Mouse (Mus musculus) brain, embryonic 14.5 days (tissue): ENCODE results near the gene Higd2a.

Experiments
- CTCF ChIP-seq: fragments of 200-500 bp; IDR thresholded peaks from 2 replicates; pipeline ENCODE4 v1.5.1; 2012; ENCODE audit warnings: inconsistent platforms, mild to moderate bottlenecking, moderate library complexity, borderline replicate concordance; ENCODE audit not compliant: insufficient read depth, insufficient read length; ENCODE audit errors: extremely low read depth
- POLR2A ChIP-seq: fragments of 200-500 bp; IDR thresholded peaks from 2 replicates; pipeline ENCODE4 v1.6.1; 2012; ENCODE audit warnings: mild to moderate bottlenecking, inconsistent platforms, borderline replicate concordance; ENCODE audit not compliant: poor library complexity, insufficient read depth, insufficient read length, severe bottlenecking; ENCODE audit errors: extremely low read depth

DNA sequence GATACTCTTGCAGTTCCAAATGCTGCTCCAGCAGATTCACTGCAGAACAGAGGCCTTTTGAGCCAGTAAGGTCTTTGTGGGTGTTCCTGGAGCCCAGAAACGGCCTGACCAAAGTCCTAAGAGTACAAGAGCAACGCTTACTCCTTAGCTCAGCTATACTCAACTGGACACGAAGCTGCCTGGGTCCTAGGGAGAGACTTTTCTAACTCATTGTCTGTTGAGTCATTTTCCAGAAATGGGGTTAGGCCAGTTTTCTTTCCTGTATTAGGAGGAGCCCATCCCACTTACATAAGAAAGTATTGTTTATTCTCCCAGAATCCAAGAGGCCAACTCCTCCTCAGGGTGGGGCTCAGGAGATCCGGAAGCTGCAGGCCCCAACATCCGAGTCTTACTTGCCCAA lies 15.4 kb downstream of the Higd2a start:
- TF ChIP-seq POLR2A: no peak
- no peak for TF ChIP-seq CTCF
